Mouse (Mus musculus) gonadal fat pad, adult 2 months (tissue): ENCODE measurements around the gene Ppef2. TPM values are rescaled to one million over a fixed set of nuclear protein-coding genes. Genes with fewer than 3 reads are reported as not detected.

Experiments used
- DNase-seq: peaks from one replicate; pipeline ENCODE4 v3.0.0-alpha.2; 2012; ENCODE audit warnings: low read depth
- polyA plus RNA-seq: library from polyadenylated mRNA; depleted of rRNA; stranded (reverse); fragments of >200 nt; gene quantifications from 2 replicates; pipeline ENCODE4 v1.2.3, GENCODE M21; 2012; rRNA removed

Gene Ppef2
- polyA plus RNA-seq: 0.38 and 0.58 TPM in 2 replicates

DNA sequence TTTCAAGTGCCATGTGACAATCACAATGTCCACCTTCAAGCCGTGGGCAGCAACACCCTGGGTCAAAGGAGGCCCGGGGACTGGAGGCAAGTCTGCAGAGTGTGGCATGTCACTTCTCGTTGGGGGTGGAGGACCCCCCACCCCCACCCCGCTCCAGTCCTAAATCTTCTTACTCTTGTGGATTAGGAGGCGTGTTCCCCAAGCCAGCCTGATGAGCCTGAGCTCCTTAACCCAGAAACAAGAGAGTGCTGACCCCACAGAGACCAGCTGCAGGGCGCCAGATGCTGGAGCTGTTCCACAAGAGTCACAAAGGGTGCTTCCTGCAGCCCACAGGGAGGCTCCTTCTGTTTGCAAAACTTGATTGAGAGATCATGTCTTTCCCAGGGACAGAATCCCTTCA, at the start of gene Ppef2:
TSS of gene Ppef2 (minus strand) at position 61 of the 400 bp plus-strand sequence.
- DNase-seq: no peak

DNA sequence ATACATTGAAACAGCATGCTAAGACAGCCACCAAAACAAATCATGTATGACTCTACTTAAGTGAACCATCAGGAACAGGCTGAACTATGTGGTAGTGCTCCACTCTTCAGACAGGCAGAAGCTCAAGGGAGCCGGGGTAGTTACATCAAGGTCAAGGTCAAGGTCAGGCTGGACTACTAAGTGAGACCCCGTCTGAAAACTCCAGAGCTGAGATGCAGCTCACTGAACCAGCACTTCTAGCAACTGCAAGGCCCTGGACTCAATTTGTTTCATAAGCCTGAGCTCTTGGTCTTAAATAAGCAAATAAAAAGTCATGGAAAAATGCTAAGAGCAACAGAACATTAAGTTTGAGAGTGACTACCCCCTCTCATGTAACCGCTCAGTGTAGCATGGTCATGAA, 48.2 kb upstream of the Ppef2 start:
- DNase-seq: no peak

DNA sequence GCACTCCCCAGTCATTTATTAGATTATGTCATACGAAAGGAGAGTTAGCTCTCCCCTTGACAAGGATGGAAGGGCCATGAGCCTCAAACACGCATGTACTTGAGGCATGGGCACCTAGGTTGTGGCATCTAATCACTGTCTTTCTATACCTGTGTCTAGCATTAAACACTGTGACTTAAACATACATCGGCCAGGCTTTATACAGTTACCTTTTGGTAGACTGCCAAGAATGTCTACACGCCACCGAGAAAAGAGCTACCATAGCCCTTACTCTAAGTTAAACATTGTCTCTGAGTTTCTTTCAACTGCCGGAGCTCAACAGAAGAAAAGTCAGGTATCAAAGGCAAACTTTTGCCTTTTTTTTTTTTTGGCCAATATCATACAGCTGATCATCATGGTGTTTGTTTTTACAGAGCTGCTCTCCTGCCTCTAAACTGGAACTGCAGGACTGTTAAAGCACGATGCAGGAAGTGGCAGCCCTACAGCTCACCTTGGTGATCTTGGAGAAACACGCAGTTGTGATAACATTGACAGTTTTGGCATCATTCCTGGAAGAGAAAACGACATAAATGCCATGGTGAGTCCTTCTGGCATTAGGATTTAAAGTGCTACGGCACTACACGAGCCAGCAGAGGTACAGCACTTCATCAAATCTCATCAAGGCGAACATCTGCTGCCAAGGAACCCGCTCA, 46.2 kb upstream of the Ppef2 start:
- no peak for DNase-seq

DNA sequence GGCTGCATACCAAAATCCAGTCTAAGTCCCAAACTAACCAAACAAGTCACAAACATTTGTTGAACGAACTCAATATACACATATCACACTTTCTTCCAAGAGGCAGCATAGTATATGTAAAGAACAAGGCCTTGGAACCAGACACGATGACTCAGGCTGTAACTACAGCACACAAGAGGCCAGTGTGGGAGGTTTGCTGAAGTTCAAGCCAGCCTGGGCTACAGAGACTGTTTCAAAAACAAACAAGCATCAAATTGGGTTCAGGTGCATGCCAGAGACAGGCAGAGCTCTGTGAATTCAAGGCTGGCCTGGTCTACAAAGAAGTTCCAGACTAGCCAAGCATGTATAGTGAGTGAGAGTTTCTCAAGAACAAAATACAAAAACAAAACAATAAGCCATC, 38.4 kb upstream of the Ppef2 start:
- no peak for DNase-seq

DNA sequence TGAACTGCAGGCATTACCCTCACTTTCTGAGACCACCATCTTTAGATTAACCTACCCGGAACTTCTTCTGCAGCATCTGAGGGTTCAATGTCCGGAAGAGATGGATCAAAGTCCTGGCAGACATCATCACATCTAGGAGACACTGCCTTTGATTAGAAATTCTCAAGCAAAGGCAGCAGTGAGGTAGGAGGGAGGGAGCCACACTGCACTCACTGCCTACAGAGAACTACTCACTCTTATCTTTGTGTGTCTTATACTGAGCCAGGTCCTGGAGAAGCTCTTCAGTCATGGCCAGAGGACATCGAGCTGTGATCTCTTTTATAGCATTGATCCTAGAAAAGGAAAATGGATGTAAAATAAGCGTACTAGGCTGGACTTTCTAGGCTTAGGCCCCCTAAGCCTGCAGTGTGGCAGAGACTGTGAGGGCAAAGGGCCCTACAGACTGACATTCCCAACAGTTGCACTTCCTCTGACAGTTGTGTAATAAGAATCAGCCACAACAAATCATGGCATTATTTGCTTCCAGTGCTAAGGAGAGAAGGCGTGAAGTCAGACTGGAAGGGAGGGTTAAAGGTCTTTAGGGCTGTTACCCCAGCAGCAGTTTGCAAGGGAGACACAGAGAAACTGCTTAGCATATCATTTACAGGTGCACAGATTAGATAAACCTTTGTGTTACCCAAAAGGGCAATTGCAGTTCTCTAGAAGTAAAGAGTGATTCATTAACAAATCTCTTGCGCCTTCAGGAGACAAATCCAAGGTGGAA, 35.8 kb upstream of the Ppef2 start:
- DNase-seq: no peak

DNA sequence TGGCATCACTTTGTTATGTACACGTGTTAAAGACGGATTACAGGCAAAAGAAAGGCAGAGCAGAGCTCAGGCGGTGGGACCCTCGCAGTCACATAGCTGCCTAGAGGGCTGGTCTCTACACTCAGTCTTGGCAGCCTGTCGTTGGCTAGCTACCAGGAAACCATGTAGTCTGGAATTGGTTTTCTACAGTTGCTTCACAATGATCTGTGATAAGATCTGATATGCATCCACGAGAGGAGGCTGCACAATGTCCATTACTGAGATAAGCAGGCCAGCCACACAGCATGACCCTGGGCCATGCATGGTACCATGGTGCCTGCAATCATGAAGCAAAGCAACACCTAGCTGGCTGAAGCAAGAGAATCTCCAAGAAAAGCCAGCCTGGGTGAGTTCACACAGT, 31.8 kb upstream of the Ppef2 start:
- DNase-seq: no peak

DNA sequence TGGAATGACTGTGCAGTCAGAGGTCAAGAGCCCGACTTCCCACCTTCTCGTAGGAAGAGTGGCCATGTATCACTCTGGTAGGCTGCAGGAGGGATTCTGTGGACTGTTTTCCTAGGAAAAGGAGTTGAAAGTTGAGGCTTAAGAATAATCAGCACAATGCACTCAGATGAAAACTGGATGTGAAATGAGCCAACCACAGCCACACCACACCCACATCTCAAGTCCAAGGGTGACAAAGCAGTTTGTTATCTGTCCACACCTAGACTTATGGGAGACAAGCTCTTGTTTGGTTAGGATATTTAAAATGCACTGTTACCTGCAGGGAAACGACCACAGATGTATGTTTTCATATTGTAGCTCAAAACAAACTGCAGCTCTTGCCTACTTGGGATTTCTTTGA, 27.0 kb upstream of the Ppef2 start:
- no peak for DNase-seq

DNA sequence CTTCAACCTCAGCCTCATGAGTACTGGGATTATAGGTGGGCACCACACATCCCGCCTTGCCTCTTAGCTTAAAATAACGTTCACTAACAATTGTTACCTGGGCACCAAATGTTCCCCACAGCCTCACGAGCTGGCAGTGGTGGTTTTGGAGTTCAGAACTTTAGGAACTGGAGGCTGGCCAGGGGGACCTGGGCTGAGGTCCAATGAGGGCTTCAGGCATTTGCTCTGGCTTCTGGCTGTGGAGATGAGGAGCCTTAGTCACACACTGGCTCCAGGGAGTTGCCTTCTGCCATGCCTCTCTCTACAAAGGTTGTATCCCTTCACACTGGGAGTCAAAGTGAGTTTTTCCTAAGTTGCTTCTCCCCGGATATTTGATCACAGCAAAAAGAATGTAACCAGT, 26.5 kb upstream of the Ppef2 start:
- no peak for DNase-seq

DNA sequence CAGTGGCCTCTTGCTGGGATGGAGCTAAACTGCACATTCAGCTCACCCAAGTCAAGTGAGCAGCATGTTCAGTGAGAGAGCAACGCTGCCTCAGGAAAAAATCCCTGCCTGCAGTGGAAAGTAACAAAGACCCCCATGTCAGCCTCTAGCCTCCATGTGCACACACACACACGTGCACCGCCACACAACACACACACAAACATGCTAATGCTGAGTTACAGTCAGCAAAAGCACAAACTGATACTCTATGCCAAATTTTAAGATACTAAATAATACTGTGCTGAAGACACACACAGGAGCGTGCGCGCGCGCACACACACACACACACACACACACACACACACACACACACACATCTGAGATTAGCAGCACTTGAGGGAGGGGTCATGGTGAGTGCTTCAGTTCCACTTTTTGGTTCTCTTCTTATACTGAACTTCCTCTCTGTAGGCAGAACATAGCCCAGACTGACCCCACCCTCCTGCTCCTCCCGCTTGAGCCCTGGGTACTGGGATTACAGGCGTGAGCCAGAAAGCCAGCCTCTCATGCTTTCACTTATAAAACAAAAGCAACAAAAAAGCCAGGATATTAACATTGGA, 23.0 kb upstream of the Ppef2 start:
- no peak for DNase-seq

DNA sequence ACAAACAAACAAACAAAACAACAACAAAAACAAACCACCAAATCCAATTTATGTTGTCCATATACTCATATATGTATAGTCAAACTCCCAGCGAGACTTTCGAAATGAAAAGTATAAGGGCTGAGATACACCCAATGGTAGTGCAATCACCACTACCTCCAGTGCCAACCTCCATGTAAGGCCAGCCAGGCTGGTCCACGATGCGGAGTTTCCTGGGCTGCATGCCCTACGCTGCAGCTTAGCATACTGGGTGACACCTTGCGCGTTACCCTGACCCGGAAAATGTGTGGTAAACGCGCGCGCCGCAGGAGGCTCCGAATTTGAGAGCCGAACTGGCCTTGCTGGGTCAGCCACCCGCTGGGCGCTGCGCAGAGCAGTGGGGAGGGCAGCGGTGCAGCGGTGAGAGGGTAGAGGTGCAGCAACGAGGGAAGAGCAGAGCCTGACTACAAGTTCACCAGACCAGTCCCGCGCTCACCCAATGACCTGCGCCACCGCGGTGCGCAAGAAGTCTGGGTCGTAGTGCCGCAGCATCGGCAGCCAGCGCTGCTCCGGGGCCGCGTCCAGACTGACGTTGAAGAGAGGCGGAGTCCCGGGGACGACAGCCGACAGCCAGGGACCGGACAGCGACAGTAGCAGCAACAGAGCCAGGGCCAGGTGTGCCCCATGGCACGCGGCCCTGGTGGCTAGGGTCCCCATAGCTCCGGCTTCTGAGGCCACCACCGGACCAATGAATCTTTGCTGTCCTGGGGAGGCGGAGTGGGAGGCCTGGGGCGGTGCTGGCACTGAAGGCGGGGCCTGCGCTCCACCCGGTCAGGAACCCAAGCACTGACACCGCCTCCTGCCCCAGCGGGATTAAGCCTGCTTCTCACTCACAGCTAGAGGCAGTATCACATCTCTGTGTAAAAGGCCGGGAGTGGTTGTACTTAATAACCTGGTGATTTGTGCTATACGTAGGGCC, 21.6 kb upstream of the Ppef2 start, which contains the start of gene Naaa:
TSS of gene Naaa (minus strand) at position 734 of the 958 bp plus-strand sequence.
- DNase-seq: peak; percentile 27

DNA sequence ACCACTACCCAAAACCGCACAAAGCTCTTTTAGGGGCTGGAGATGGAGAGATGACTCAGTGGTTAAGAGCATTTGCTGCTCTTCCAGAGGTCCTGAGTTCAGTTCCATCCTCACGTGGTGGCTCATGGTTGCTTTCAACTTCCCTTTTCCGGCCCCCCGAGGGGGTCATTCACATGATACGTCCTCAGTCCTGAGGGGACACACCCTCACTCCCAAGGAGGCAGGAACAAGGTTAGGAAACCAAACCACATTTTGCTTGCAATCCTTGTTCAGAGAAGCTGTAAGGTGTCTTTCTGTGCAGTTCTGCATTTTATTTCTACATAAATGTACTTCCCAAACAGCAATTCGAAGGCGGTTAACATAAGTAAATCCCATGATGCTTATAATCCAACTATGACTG, 14.4 kb upstream of the Ppef2 start:
- no peak for DNase-seq

DNA sequence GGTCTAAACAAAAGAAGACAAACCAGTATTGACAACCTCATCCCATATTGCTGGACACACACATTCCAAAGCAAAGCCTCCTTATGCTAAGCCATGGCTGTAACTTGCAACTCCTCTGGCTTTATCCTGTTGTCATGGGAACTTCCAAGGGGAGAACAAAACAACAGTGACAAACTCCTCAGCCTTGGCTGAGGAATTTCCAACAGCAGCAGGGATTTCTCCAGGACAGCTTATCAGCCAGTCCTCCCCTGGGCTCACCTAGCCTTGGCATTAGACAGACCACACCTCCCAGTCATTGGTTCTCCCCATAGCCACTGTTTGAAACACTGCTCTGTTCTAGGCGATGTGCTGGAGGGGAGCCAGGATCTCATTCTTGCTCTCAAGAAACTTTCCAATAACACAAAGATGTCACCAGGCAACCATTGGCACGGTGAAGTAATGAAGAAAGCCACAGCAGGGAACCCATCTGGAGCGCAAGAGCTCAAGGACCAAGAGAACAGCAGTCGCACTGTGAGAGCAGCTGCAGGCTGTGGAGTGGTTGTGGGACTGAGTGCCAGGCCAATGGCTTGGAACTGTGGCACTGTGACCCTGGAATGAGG, 7.8 kb upstream of the Ppef2 start:
- no peak for DNase-seq

DNA sequence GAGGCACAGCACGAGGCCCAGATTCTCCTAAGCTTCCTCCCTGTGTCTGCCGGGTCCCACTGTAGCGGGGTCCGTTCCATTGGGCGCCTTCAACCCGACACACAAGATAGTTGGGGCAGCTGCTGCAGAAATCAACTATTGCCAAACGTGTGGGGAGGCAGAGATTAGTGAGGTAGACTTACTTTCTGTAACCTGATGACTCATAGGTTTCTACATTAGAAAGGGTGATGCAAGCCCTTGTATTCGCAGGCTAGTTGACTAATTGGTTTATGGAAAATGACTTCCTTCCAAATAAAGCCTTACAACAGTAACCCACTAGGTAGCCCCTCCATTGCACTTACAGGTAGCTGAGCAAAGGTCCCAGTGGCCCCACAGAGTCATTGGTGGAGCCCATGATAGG, 6.6 kb upstream of the Ppef2 start:
- DNase-seq: peak; percentile 33

DNA sequence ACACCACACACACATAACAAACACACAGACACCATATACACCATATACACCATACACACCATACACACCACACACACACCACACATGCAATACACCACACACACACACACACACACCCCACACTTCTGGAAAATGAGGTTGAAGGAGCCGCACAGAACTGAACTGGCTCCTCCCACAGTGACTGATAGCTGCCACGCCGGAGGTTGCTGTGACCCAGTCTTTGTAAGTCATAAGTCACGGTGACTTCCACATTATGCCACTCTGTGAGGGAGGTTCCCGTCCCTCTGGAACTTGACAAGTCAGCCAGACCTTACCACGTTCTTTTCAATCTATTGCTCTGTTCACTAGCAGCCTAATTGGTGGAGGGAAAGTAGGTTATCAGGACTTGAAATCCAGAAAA, 1.6 kb downstream of the Ppef2 start:
- DNase-seq: no peak

DNA sequence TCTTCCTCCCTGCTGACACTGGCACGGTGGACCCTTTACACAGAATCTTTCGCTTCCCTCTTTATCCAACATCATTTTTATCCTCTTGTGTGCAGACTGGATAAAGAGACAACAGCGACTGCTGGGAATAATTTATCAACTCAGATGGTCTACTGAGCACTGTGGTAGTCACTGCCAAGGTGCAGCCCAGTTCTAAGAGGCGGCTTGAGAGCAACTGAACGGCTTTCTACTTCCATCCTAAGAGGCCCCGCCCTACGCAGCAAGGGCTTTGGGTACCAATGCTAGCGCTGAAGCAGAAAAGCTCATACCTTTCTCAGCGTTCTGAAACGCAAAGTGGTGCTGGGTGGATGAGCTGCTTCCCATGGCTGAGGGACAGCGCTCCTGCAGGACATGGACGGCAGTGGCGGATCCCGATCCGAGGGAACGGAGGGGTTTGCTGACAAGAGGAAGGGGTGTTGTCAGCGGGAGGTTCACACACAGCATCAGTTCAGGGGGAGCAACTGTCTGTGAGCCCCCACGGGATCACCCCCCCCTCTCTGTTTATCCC, 3.2 kb downstream of the Ppef2 start:
- no peak for DNase-seq

DNA sequence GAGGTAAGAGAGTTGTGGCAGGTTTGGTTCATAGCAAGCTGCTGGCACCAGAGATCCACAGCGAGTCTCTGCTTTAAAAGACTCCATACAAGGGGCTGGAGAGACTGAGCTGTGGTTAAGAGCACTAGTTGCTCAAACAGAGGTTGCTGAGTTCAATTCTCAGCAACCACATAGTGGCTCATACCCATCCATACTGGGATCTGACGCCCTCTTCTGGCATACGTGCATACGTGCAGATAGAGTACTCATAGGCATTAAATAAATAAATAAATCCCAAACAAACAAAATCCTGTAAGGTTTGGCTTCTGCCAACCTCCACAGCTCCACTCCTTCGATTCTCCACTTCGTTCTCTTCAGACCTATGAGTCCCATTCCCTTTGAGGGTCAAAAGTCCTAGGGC, 4.0 kb downstream of the Ppef2 start:
- DNase-seq: no peak

DNA sequence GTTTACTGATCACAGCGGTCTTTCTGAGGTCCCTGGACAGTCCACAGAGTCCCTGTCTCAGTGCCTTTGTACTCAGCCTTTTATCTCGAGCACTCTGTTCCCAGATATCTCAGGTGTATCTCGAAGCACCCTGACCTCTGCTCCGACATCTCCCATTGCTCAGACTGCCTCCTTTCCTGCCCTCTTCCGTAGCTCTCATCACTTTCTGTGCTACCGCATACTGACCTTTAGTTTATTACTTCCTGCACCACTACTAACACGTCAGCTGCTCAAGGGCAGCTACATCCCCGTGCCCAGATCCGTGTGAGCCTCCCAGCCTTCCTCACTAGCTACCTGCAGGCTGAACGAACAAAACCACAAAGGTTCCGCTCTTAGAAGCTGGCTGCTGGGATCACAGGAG, 7.5 kb downstream of the Ppef2 start:
- no peak for DNase-seq

DNA sequence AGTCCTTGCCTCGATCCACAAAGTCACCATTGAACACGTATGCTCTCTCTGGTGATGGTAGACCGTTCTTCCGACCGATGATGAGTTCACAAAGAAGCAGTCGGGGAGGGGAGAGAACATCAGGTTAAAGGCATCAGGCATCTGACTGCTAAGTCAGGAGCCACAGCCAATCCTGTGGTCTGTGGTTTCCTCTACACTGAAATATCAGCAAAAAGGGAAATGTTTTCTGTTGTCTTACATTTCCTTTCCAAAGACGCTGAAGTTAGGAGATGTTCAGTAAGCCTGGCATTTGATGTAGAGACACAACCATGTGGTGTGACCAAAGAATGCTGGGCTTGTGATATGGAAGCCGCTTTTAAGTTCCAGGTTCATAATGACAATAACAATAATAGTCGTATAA, 10.6 kb downstream of the Ppef2 start:
- DNase-seq: no peak

DNA sequence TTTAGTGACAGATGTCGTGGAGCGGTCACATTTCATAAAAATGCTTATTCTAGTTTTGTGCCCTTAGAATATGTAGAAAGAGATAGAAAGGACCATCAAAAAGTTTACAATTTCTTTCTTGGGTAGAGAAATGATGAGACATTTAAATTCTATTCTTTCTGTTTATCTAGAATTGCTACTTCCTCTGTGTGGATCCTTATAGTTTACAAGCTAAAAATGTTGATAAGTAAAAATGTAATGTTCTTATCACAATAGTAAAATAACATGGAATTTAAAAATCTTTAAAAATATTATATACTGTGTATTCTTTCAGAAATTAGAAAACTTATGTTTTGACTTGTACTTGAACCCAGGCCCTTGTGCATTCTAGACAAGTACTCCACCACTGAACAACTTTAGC, 11.2 kb downstream of the Ppef2 start:
- no peak for DNase-seq

DNA sequence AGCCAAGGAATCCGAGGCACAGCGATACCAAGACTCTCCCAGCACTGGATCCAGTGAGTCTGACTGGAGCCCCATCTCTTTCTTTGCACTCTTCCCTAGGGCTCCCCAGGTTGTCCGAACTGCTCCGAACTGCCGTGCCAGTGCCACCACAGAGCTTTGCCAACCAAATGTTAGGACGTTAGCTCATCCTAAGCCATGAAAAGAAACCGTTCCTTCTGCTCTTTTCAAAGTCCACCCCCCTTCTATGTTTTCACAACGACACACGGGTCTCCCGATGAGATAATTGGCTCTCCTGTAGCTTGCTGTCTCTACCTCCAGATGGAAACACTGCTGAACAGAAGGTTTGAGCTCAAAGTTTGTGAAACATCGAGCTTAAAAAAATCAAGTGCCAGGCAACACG, 15.3 kb downstream of the Ppef2 start:
- DNase-seq: no peak
